Mouse (Mus musculus) heart, embryonic 15.5 days (tissue): ENCODE results near the gene Sympk. TPM values are rescaled to one million over a fixed set of nuclear protein-coding genes. Genes with fewer than 3 reads are reported as not detected.
"Not testable (repeated sequence)": the region's sequence is repeated elsewhere in the genome, so short reads cannot be mapped to it uniquely, and the experiment has no call there.

Experiments used
- ATAC-seq: fragments of 200-750 bp; cut with Nextera tagmentation; replicated peaks from 2 replicates; pipeline ENCODE4 v1.8.0; 2017; ENCODE audit warnings: low read depth, moderate TSS enrichment; ENCODE audit not compliant: insufficient number of reproducible peaks, insufficient read depth, low FRiP score
- H3K27ac ChIP-seq: fragments of 300-500 bp; sonication (generic); 2 replicates; pipeline ENCODE4 v1.5.1; 2015; ENCODE audit warnings: mild to moderate bottlenecking, inconsistent platforms
- H3K27me3 ChIP-seq: fragments of 300-500 bp; sonication (generic); 2 replicates; pipeline ENCODE4 v1.6.1; 2015; ENCODE audit warnings: inconsistent platforms
- H3K36me3 ChIP-seq: fragments of 300-500 bp; sonication (generic); 2 replicates; pipeline ENCODE4 v1.6.1; 2015; ENCODE audit warnings: mild to moderate bottlenecking, inconsistent platforms
- H3K4me1 ChIP-seq: fragments of 300-500 bp; sonication (generic); replicated peaks from 2 replicates; pipeline ENCODE4 v1.6.1; 2015; ENCODE audit warnings: inconsistent platforms
- H3K4me2 ChIP-seq: fragments of 300-500 bp; sonication (generic); 2 replicates; pipeline ENCODE4 v1.6.1; 2015; ENCODE audit warnings: inconsistent platforms, mild to moderate bottlenecking, moderate library complexity
- H3K4me3 ChIP-seq: fragments of 300-500 bp; sonication (generic); 2 replicates; pipeline ENCODE4 v1.5.1; 2015; ENCODE audit warnings: mild to moderate bottlenecking, inconsistent platforms
- H3K9ac ChIP-seq: fragments of 300-500 bp; sonication (generic); 2 replicates; pipeline ENCODE4 v1.6.1; 2015; ENCODE audit warnings: mild to moderate bottlenecking, inconsistent platforms
- H3K9me3 ChIP-seq: fragments of 300-500 bp; sonication (generic); replicated peaks from 2 replicates; pipeline ENCODE4 v1.6.1; 2016; ENCODE audit warnings: inconsistent platforms
- WGBS: fragments of 180-500 bp; shearing (Covaris S2); methylation state at CpG from one replicate; pipeline ENCODE4 v1.1.7; 2015; ENCODE audit warnings: mixed read lengths; 5-methylcytosine and 5-hydroxymethylcytosine counted together
- polyA plus RNA-seq: library from polyadenylated mRNA; unstranded; fragments of >200 nt; fragmentation: Nextera tagmentation; extraction: Ambion mirVana; gene quantifications from 2 replicates; pipeline ENCODE4 v1.2.1, GENCODE M21; 2015

Sympk gene
- polyA plus RNA-seq, 1 experiment from 2014 or later, result 19.6 TPM

DNA sequence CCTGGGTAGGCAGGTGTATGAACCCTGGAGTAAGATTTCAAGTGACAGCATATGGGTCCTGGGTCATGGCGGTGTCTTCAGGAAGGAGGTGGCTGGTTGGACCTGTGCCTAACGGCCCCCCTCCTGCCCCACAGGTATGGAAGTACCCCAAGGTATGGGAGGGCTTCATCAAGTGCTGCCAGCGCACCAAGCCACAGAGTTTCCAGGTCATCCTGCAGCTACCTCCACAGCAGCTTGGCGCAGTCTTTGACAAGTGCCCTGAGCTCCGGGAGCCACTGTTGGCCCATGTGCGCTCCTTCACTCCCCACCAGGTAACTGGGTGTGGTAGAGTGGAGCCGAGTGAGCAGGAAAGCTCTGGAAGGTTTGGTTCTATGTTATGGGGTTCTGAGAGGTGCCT, 29.0 kb downstream of the Sympk start:
- H3K9me3 ChIP-seq, result no peaks in the 10 kb centered on the region
- no peak for ATAC-seq
- WGBS, result 82% methylated on average over 7 of the region's 7 CpGs
- no peak overlapping the region for H3K4me3 ChIP-seq
- H3K4me1 ChIP-seq, result peaks cover 10% of the 10 kb centered on the region; the same call in 1 of the 2 replicates
- H3K27ac ChIP-seq, result no peak overlapping the region
- peaks cover 36% of the 10 kb centered on the region for H3K36me3 ChIP-seq
- H3K9ac ChIP-seq, result no peak overlapping the region
- no peaks in the 10 kb centered on the region for H3K27me3 ChIP-seq
- no peak overlapping the region for H3K4me2 ChIP-seq

DNA sequence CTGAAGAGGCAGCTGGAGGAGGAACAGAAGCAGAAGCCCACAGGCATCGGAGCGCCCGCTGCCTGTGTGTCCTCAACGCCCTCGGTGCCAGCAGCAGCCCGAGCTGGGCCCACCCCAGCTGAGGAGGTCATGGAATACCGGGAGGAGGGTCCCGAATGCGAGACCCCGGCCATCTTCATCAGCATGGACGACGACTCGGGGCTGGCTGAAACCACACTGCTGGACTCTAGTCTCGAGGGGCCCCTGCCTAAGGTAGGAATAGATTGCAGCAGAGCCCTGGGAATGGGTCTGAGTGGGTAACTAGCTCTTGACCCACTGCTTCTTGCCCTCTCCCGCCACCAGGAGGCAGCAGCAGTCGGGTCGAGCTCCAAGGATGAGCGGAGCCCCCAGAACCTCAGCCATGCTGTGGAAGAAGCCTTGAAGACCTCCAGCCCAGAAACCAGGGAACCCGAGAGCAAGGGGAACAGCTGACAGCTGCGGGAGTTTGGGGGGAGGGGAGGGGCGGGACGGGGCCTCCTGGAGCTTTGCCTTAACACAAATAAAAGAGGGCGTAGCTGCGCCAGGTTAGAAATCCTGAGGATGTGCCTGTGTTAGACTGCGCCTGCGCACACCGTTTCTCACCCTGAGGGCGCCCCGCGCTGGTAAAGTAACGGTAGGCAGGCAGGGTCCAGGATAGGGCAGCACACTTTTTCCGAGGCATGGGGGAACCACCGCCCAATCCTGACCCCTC, 30.0 kb downstream of the Sympk start, which contains the start of gene Rsph6a:
Gene Rsph6a, plus strand, starts transcription at position 644 of the 730 bp plus-strand sequence.
- no peak within 1 kb of the TSS for H3K4me3 ChIP-seq
- H3K4me2 ChIP-seq, result peak within 1 kb of the TSS; percentile 14
- H3K9ac ChIP-seq, result no peak within 1 kb of the TSS
- peaks cover 27% of the 10 kb centered on the region for H3K36me3 ChIP-seq
- no peaks in the 10 kb centered on the region for H3K27me3 ChIP-seq
- peaks cover 10% of the 10 kb centered on the region; the same call in 1 of the 2 replicates for H3K4me1 ChIP-seq
- WGBS, result 32% methylated on average over 33 of the region's 33 CpGs
- ATAC-seq, result no peak; the same call in 1 of the 2 replicates
- no peak within 1 kb of the TSS for H3K27ac ChIP-seq
- H3K9me3 ChIP-seq, result no peaks in the 10 kb centered on the region

GRCm38 (mm10) chr7:19054777-19055076, 30.6 kb downstream of the Sympk start:
- Histone ChIP-seq H3K4me3 (no peak overlapping the region), H3K27ac (no peak overlapping the region), H3K4me2 (peak overlapping the region; percentile 14), H3K9me3 (no peaks in the 10 kb centered on the region), H3K36me3 (peaks cover 22% of the 10 kb centered on the region), H3K27me3 (no peaks in the 10 kb centered on the region), H3K9ac (no peak overlapping the region), H3K4me1 (peaks cover 10% of the 10 kb centered on the region; the same call in 1 of the 2 replicates)
- 68% methylated on average over 9 of the region's 9 CpGs for WGBS
- ATAC-seq, result no peak

DNA sequence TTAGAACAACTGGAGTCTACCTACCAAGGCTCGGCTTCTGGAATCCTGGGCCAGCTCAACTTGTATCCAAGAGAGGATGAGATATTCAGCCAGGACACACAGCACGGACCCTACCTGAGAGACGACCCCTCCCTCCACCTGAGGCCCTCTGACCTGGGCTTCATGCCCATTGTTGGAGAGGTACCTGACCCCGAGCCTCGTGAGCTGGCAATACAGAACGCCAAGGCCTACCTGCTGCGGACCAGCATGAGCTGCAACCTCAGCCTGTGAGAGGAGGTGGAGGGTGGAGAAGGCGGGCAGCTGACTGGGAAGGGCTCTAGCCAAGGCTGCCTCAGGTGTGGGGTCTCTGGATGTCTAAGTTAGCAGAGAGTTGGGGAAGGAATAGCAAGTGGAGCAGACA, 30.9 kb downstream of the Sympk start:
- H3K27ac ChIP-seq, result no peak overlapping the region
- no peaks in the 10 kb centered on the region for H3K27me3 ChIP-seq
- peaks cover 18% of the 10 kb centered on the region for H3K36me3 ChIP-seq
- no peaks in the 10 kb centered on the region for H3K9me3 ChIP-seq
- H3K4me1 ChIP-seq, result peaks cover 10% of the 10 kb centered on the region; the same call in 1 of the 2 replicates
- no peak overlapping the region for H3K9ac ChIP-seq
- no peak for ATAC-seq
- WGBS, result 88% methylated on average over 8 of the region's 8 CpGs
- H3K4me2 ChIP-seq, result no peak overlapping the region
- no peak overlapping the region for H3K4me3 ChIP-seq

DNA sequence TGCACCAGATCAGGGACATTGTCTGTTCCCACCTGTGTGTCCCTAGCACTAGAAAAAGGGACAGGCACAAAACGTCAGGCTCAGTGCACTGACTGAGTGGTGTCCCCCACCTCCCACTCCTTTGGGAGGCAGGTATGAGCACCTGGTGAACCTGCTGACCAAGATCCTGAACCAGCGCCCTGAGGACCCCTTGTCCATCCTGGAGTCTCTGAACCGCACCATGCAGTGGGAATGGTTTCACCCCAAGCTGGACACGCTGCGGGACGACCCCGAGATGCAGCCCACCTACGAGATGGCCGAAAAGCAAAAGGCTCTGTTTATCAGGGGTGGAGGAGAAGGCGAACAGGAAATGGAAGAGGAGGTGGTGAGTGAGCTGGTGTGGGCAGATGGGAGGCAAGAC, 33.2 kb downstream of the Sympk start:
- H3K36me3 ChIP-seq, result no peaks in the 10 kb centered on the region; the same call in 1 of the 2 replicates
- WGBS, result 82% methylated on average over 10 of the region's 10 CpGs
- no peak overlapping the region for H3K4me2 ChIP-seq

GRCm38 (mm10) chr7:19065896-19066295, 41.7 kb downstream of the Sympk start:
- no peak overlapping the region for H3K4me2 ChIP-seq

More for the DNA sequence above, 33.2 kb downstream of the Sympk start:
- Histone ChIP-seq H3K4me1 (peaks cover 10% of the 10 kb centered on the region; the same call in 1 of the 2 replicates), H3K9me3 (no peaks in the 10 kb centered on the region), H3K9ac (no peak overlapping the region), H3K27ac (no peak overlapping the region), H3K27me3 (no peaks in the 10 kb centered on the region), H3K4me3 (no peak overlapping the region)
- ATAC-seq, result no peak

DNA sequence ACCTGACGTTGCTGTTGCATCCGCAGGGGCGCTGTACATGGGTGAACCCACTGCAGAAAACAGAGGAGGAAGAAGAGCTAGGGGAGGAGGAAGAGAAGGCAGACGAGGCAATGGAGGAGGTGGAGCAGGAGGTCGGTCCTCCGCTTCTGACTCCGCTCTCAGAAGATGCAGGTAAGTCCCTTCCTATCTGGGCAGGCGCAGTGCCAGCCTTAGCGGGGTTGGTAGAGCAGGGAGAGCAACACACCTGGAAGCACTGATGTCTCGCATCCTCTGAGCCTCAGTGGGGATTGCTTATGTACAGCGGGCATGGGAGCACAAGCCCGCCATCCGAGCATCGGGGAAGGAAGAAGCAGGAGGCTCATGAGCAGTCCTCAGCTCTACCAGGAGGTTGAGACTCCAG, 42.9 kb downstream of the Sympk start:
- H3K9me3 ChIP-seq, result no peaks in the 10 kb centered on the region
- no peaks in the 10 kb centered on the region for H3K36me3 ChIP-seq
- WGBS, result 39% methylated on average over 14 of the region's 14 CpGs
- peaks cover 44% of the 10 kb centered on the region for H3K27me3 ChIP-seq
- no peak overlapping the region for H3K27ac ChIP-seq
- H3K4me1 ChIP-seq, result peaks cover 4% of the 10 kb centered on the region
- no peak for ATAC-seq
- H3K4me2 ChIP-seq, result no peak overlapping the region
- no peak overlapping the region for H3K4me3 ChIP-seq
- no peak overlapping the region for H3K9ac ChIP-seq

More at GRCm38 (mm10) chr7:19065896-19066295, 41.7 kb downstream of the Sympk start:
- ATAC-seq, result no peak
- Histone ChIP-seq H3K4me3 (0 out of 2 replicates have a peak overlapping the region, but pooled peaks have one; percentile 2), H3K27me3 (peaks cover 44% of the 10 kb centered on the region), H3K27ac (no peak overlapping the region), H3K9me3 (no peaks in the 10 kb centered on the region), H3K9ac (no peak overlapping the region), H3K4me1 (peaks cover 4% of the 10 kb centered on the region), H3K36me3 (no peaks in the 10 kb centered on the region)
- WGBS, result 42% methylated on average over 13 of the region's 13 CpGs

DNA sequence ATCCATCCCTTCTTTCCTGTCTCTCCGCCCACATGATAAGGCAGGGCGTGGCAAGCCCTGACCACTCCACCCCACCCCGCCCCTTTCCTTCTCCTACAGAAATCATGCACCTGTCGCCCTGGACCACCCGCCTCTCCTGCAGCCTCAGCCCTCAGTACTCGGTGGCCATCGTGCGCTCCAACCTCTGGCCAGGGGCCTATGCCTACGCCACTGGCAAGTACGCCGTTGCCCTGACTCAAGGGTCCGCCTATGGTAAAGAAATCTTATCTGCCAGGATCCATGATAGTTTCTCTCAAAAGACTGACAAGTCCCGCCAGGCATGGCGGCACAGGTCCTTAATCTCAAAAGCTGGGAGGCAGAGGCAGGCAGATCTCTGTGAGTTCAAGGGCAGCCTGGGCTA, 43.8 kb downstream of the Sympk start:
- Histone ChIP-seq H3K36me3 (no peaks in the 10 kb centered on the region), H3K4me1 (peaks cover 4% of the 10 kb centered on the region), H3K4me3 (no peak overlapping the region), H3K27ac (no peak overlapping the region), H3K9ac (no peak overlapping the region), H3K9me3 (no peaks in the 10 kb centered on the region), H3K27me3 (peaks cover 44% of the 10 kb centered on the region), H3K4me2 (no peak overlapping the region)
- no peak; the same call in 1 of the 2 replicates for ATAC-seq
- WGBS, result 57% methylated on average over 12 of the region's 14 CpGs

DNA sequence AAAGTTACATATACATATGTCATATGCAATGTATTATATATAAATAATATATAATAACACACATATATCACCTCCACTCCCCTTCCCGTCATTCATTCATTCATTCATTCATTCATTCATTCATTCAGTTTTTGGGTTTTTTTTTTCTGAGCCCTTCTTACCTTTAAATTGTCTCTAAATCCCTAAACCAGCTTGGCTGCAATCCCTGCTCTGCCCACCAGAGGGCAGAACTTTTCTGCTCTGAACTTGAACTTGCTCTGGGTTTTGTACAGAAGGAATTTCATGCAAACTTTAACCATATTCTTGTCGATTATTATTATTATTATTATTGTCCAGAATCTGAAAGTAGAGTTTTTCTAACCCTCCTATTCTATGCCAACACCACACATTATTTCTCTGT, 44.5 kb downstream of the Sympk start:
- H3K36me3 ChIP-seq, result no peaks in the 10 kb centered on the region
- peaks cover 4% of the 10 kb centered on the region for H3K4me1 ChIP-seq
- H3K9ac ChIP-seq, result no peak overlapping the region
- H3K4me2 ChIP-seq, result no peak overlapping the region
- no peak overlapping the region for H3K4me3 ChIP-seq
- peaks cover 41% of the 10 kb centered on the region for H3K27me3 ChIP-seq
- 1% methylated on average over 2 of the region's 2 CpGs for WGBS
- ATAC-seq, result no peak
- no peaks in the 10 kb centered on the region for H3K9me3 ChIP-seq
- no peak overlapping the region for H3K27ac ChIP-seq

DNA sequence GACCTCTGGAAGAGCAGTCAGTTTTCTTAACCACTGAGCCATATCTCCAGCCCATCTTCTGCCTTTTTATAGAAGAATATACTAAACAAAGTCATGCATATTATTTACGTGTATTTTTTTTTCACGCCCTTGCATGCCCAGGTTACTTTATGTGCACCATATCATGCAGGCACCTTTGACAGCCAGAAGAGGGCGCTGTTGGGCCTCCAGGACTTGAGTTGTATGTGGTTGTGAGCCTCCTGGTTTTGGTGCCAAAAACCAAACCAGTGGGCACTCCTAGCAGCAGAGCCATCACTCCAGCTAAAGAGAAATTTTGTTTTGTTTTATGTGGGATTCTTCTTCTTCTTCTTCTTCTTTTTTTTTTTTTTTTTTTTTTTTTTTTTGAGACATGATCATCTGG, 45.3 kb downstream of the Sympk start:
- Histone ChIP-seq H3K27ac (no peak overlapping the region), H3K4me2 (no peak overlapping the region), H3K4me3 (no peak overlapping the region), H3K36me3 (no peaks in the 10 kb centered on the region), H3K9me3 (no peaks in the 10 kb centered on the region), H3K9ac (no peak overlapping the region), H3K4me1 (peaks cover 4% of the 10 kb centered on the region), H3K27me3 (peaks cover 35% of the 10 kb centered on the region)
- no peak for ATAC-seq
- 42% methylated on average over 3 of the region's 3 CpGs for WGBS

DNA sequence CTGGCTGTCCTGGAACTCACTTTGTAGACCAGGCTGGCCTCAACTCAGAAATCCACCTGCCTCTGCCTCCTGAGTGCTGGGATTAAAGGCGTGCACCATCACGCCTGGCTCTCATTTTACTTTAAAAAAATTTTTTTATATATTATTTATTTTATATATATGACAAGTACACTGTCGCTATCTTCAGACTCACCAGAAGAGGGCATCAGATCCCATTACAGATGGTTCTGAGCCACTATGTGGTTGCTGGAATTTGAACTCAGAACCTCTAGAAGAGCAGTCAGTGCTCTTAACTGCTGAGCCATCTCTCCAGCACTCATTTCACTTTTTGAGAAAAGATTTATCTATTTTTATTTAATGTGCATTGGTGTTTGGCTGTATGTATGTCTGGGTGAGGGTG, 46.8 kb downstream of the Sympk start:
- H3K4me1 ChIP-seq, result not testable (repeated sequence)
- WGBS, result 49% methylated on average over 3 of the region's 3 CpGs

DNA sequence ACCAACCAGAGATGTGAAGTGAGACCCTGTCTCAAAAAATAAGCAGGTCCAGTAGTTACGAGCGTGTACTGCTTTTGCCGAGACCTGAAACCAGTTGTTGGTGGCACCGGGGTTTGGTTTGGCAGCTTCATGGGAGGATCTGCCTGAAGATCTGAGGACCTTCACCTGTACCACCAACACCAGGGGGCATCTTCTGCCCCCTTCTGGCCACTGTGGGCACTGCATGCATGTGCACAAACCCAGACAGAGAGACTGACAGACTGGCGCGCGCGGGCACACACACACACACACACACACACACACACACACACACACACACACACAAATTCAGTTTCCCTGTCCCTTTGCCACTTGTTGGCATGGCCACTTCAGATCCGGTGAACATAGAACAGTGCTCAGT, 49.3 kb downstream of the Sympk start:
- 81% methylated on average over 9 of the region's 9 CpGs for WGBS
- no peak overlapping the region for H3K4me2 ChIP-seq
- no peaks in the 10 kb centered on the region for H3K27me3 ChIP-seq
- no peak overlapping the region for H3K9ac ChIP-seq
- no peaks in the 10 kb centered on the region for H3K9me3 ChIP-seq
- H3K27ac ChIP-seq, result no peak overlapping the region
- H3K36me3 ChIP-seq, result peaks cover 6% of the 10 kb centered on the region; the same call in 1 of the 2 replicates
- no peak overlapping the region for H3K4me3 ChIP-seq
- no peak for ATAC-seq
- H3K4me1 ChIP-seq, result peaks cover 26% of the 10 kb centered on the region

More for the DNA sequence above, 46.8 kb downstream of the Sympk start:
- not testable (repeated sequence) for H3K9me3 ChIP-seq, H3K4me2 ChIP-seq, ATAC-seq, H3K9ac ChIP-seq, H3K4me3 ChIP-seq, H3K36me3 ChIP-seq, H3K27ac ChIP-seq
- peaks cover 19% of the 10 kb centered on the region for H3K27me3 ChIP-seq
